Mouse (Mus musculus) heart, embryonic 16.5 days (tissue): Measurements from ENCODE around the gene Gm49387. TPM values are rescaled to one million over a fixed set of nuclear protein-coding genes. Genes with fewer than 3 reads are reported as not detected.

ENCODE experiments used
- ATAC-seq: fragments of 200-750 bp; cut with Nextera tagmentation; replicated peaks from 2 replicates; pipeline ENCODE4 v1.8.0; 2017; ENCODE audit warnings: moderate number of reproducible peaks; ENCODE audit not compliant: insufficient read depth, low FRiP score; ENCODE audit errors: extremely low read depth
- H3K27ac ChIP-seq: fragments of 300-500 bp; sonication (generic); 2 replicates; pipeline ENCODE4 v1.5.1; 2014; ENCODE audit warnings: mild to moderate bottlenecking, low read length, control low read depth, moderate library complexity
- H3K27me3 ChIP-seq: fragments of 300-500 bp; sonication (generic); 2 replicates; pipeline ENCODE4 v1.6.1; 2014; ENCODE audit warnings: low read length, mixed read lengths; ENCODE audit not compliant: control insufficient read depth, insufficient read depth
- H3K36me3 ChIP-seq: fragments of 300-500 bp; sonication (generic); 2 replicates; pipeline ENCODE4 v1.6.1; 2014; ENCODE audit not compliant: control insufficient read depth, insufficient read depth
- H3K4me1 ChIP-seq: fragments of 300-500 bp; sonication (generic); 2 replicates; pipeline ENCODE4 v1.6.1; 2014; ENCODE audit warnings: low read length, mixed read lengths; ENCODE audit not compliant: control insufficient read depth, insufficient read depth
- H3K4me2 ChIP-seq: fragments of 300-500 bp; sonication (generic); 2 replicates; pipeline ENCODE4 v1.6.1; 2014; ENCODE audit warnings: low read depth, mild to moderate bottlenecking, control low read depth, low read length
- H3K4me3 ChIP-seq: fragments of 300-500 bp; sonication (generic); 2 replicates; pipeline ENCODE4 v1.5.1; 2014; ENCODE audit warnings: mild to moderate bottlenecking, control low read depth, low read length
- H3K9ac ChIP-seq: fragments of 300-500 bp; sonication (generic); 2 replicates; pipeline ENCODE4 v1.6.1; 2014; ENCODE audit warnings: low read length, control low read depth
- H3K9me3 ChIP-seq: fragments of 300-500 bp; sonication (generic); replicated peaks from 2 replicates; pipeline ENCODE4 v1.6.1; 2016; ENCODE audit warnings: low read length; ENCODE audit not compliant: control insufficient read depth
- WGBS: fragments of 180-500 bp; shearing (Covaris S2); extraction: QIAGEN DNeasy Blood & Tissue Kit; methylation state at CpG from one replicate; pipeline ENCODE4 v1.1.7; 2014; 5-methylcytosine and 5-hydroxymethylcytosine counted together
- polyA plus RNA-seq: library from polyadenylated mRNA; unstranded; fragments of >200 nt; fragmentation: Nextera tagmentation; extraction: Ambion mirVana; gene quantifications from 2 replicates; pipeline ENCODE4 v1.2.1, GENCODE M21; 2015

Gm49387 gene
- polyA plus RNA-seq, 1 experiment from 2014 or later: 0.87 TPM

- Histone ChIP-seq H3K9me3 (peaks cover 2% of the 10 kb centered on the region; the same call in 1 of the 2 replicates), H3K4me3 (no peak overlapping the region), H3K4me1 (peaks cover 4% of the 10 kb centered on the region), H3K9ac (no peak overlapping the region), H3K27ac (no peak overlapping the region), H3K4me2 (no peak overlapping the region), H3K27me3 (no peaks in the 10 kb centered on the region), H3K36me3 (no peaks in the 10 kb centered on the region)
- no peak for ATAC-seq
- 74% methylated on average over 10 of the region's 10 CpGs for WGBS
Measured at GRCm38 (mm10) chr14:31647991-31648390, 7.3 kb upstream of the Gm49387 start.

GRCm38 (mm10) chr14:31645920-31646319 lies 5.2 kb upstream of the Gm49387 start:
- 87% methylated on average over 7 of the region's 7 CpGs for WGBS
- Histone ChIP-seq H3K9ac (no peak overlapping the region), H3K4me2 (no peak overlapping the region), H3K36me3 (no peaks in the 10 kb centered on the region), H3K4me1 (peaks cover 6% of the 10 kb centered on the region), H3K27me3 (no peaks in the 10 kb centered on the region), H3K4me3 (no peak overlapping the region), H3K27ac (no peak overlapping the region), H3K9me3 (peaks cover 2% of the 10 kb centered on the region; the same call in 1 of the 2 replicates)
- no peak for ATAC-seq

GRCm38 (mm10) chr14:31644931-31645547 lies 4.4 kb upstream of the Gm49387 start:
- no peak overlapping the region for H3K27ac ChIP-seq
- 73% methylated on average over 3 of the region's 3 CpGs for WGBS
- no peak overlapping the region for H3K4me3 ChIP-seq
- no peak for ATAC-seq
- no peaks in the 10 kb centered on the region for H3K36me3 ChIP-seq
- H3K27me3 ChIP-seq: no peaks in the 10 kb centered on the region
- H3K9me3 ChIP-seq: no peaks in the 10 kb centered on the region
- peaks cover 9% of the 10 kb centered on the region for H3K4me1 ChIP-seq
- no peak overlapping the region for H3K9ac ChIP-seq
- H3K4me2 ChIP-seq: no peak overlapping the region

- H3K36me3 ChIP-seq: no peaks in the 10 kb centered on the region
- H3K27ac ChIP-seq: no peak overlapping the region
- H3K4me2 ChIP-seq: no peak overlapping the region
- H3K9ac ChIP-seq: no peak overlapping the region
- H3K27me3 ChIP-seq: no peaks in the 10 kb centered on the region
- peaks cover 9% of the 10 kb centered on the region for H3K4me1 ChIP-seq
- H3K4me3 ChIP-seq: no peak overlapping the region
- no peaks in the 10 kb centered on the region for H3K9me3 ChIP-seq
- ATAC-seq: no peak
- WGBS: 81% methylated on average over 5 of the region's 5 CpGs
Measured at GRCm38 (mm10) chr14:31644183-31644830, 3.6 kb upstream of the Gm49387 start.

- Histone ChIP-seq H3K9ac (peak overlapping the region; percentile 83), H3K36me3 (no peaks in the 10 kb centered on the region), H3K4me2 (peak overlapping the region; percentile 81), H3K9me3 (no peaks in the 10 kb centered on the region), H3K4me3 (peak overlapping the region; percentile 90), H3K4me1 (peaks cover 9% of the 10 kb centered on the region), H3K27me3 (no peaks in the 10 kb centered on the region), H3K27ac (peak overlapping the region; percentile 90)
- 54% methylated on average over 9 of the region's 9 CpGs for WGBS
- ATAC-seq: no peak
Measured at GRCm38 (mm10) chr14:31641506-31642155, 953 bp upstream of the Gm49387 start.

- peak; percentile 98 for ATAC-seq
- H3K4me2 ChIP-seq: peak within 1 kb of the TSS; percentile 81
- under 1% methylated on average over 30 of the region's 30 CpGs for WGBS
- H3K9ac ChIP-seq: peak within 1 kb of the TSS; percentile 83
- H3K36me3 ChIP-seq: no peaks in the 10 kb centered on the region
- peak within 1 kb of the TSS; percentile 90 for H3K4me3 ChIP-seq
- no peaks in the 10 kb centered on the region for H3K27me3 ChIP-seq
- H3K9me3 ChIP-seq: no peaks in the 10 kb centered on the region
- H3K4me1 ChIP-seq: peaks cover 9% of the 10 kb centered on the region
- H3K27ac ChIP-seq: peak within 1 kb of the TSS; percentile 90
Measured at GRCm38 (mm10) chr14:31640890-31641505, 320 bp upstream of the Gm49387 start, which contains the start of the genes Btd and Hacl1. Btd (plus strand) TSS chr14:31641028. Hacl1 (minus strand) TSS chr14:31641286.

- H3K9me3 ChIP-seq: no peaks in the 10 kb centered on the region
- no peak for ATAC-seq
- no peaks in the 10 kb centered on the region for H3K36me3 ChIP-seq
- H3K4me1 ChIP-seq: no peaks in the 10 kb centered on the region
- 80% methylated on average over 7 of the region's 7 CpGs for WGBS
- no peaks in the 10 kb centered on the region for H3K27me3 ChIP-seq
- no peak overlapping the region for H3K4me2 ChIP-seq
- no peak overlapping the region for H3K4me3 ChIP-seq
- no peak overlapping the region for H3K27ac ChIP-seq
- H3K9ac ChIP-seq: no peak overlapping the region
Measured at GRCm38 (mm10) chr14:31630677-31631076, 10.0 kb downstream of the Gm49387 start.

- Histone ChIP-seq H3K4me3 (no peak overlapping the region), H3K27ac (no peak overlapping the region), H3K9ac (no peak overlapping the region), H3K4me2 (no peak overlapping the region), H3K4me1 (peaks cover 3% of the 10 kb centered on the region; the same call in 1 of the 2 replicates), H3K9me3 (no peaks in the 10 kb centered on the region), H3K27me3 (no peaks in the 10 kb centered on the region), H3K36me3 (0 out of 2 replicates have a peak, but pooled peaks cover 2% of the 10 kb centered on the region)
- ATAC-seq: no peak
- WGBS: 86% methylated on average over 12 of the region's 12 CpGs
Measured at GRCm38 (mm10) chr14:31622748-31623147, 17.9 kb downstream of the Gm49387 start.
